34 mouse cellular contexts compared by ENCODE assay signal in the genomic region with DNA sequence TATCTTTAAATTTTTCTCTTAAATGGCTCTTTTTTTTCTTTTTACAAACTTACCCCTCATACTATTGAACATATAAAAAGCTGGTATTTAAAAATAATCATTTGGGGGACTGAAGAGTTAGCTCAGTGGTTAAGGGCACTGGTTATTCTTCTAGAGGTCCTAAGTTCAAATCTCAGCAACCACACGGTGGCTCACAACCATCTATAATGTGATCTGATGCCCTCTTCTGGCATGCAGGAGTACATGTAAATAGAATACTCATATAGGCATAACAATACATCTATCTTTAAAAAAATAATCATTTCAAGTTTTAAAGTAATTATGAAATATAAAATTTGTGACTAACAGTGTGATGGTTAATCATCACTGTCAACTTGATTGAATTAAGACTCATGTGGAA.
"Had no signal": no experiment of that assay in that cellular context is flagged by ENCODE, and none has a peak within 500 bp of the region (broad histone marks: within the 10 kb centered on the region; RNA-seq: fewer than 3 reads in every experiment).

No protein-coding gene starts in this region.

- ATAC-seq: hindbrain, embryonic 16.5 days; hindbrain, postnatal 0 days; inflammation-experienced regulatory T-cells, adult 6 months; intestine, embryonic 15.5 days; intestine, embryonic 16.5 days; intestine, postnatal 0 days had no signal

- DNase-seq: heart, postnatal 10 days; heart, postnatal 14 days; heart, postnatal 36 days; heart, postnatal 4 days; kidney, adult 11 months; kidney, adult 18-20 months; kidney, adult 2 months; kidney, adult 8-10 months; kidney, adult 9 months; kidney, postnatal 10 days; kidney, postnatal 14 days; kidney, postnatal 25 days; kidney, postnatal 36 days; kidney, postnatal 4 days; layer of hippocampus, adult 9-11 months; layer of hippocampus, postnatal 36 days had no signal

- H3K36me3 ChIP-seq: heart, embryonic 12.5 days; heart, embryonic 13.5 days; heart, embryonic 15.5 days; hindbrain, embryonic 10.5 days; hindbrain, embryonic 12.5 days; hindbrain, embryonic 13.5 days; hindbrain, embryonic 15.5 days; intestine, embryonic 15.5 days; kidney, embryonic 15.5 days had no signal

- H3K27ac ChIP-seq: heart, embryonic 13.5 days; heart, embryonic 15.5 days; hindbrain, embryonic 10.5 days; hindbrain, embryonic 12.5 days; hindbrain, embryonic 13.5 days; hindbrain, embryonic 14.5 days; hindbrain, embryonic 15.5 days; hindbrain, postnatal 0 days; intestine, embryonic 15.5 days; kidney, embryonic 15.5 days; kidney, postnatal 0 days; layer of hippocampus, adult 2 months; left cerebral cortex, adult 2 months had no signal

- H3K4me3 ChIP-seq: heart, embryonic 12.5 days; heart, embryonic 13.5 days; heart, embryonic 15.5 days; hindbrain, embryonic 10.5 days; hindbrain, embryonic 12.5 days; hindbrain, embryonic 13.5 days; hindbrain, embryonic 15.5 days; intestine, embryonic 15.5 days; kidney, embryonic 15.5 days; layer of hippocampus, adult 2 months; left cerebral cortex, adult 2 months had no signal

- H3K9ac ChIP-seq: heart, embryonic 12.5 days; heart, embryonic 13.5 days; heart, embryonic 15.5 days; hindbrain, embryonic 12.5 days; hindbrain, embryonic 13.5 days; hindbrain, embryonic 14.5 days; hindbrain, embryonic 15.5 days; intestine, embryonic 15.5 days; kidney, embryonic 15.5 days had no signal

- H3K4me1 ChIP-seq: heart, embryonic 12.5 days; heart, embryonic 13.5 days; heart, embryonic 15.5 days; hindbrain, embryonic 10.5 days; hindbrain, embryonic 12.5 days; hindbrain, embryonic 13.5 days; hindbrain, embryonic 15.5 days; intestine, embryonic 15.5 days; kidney, embryonic 15.5 days had no signal

- H3K4me2 ChIP-seq: heart, embryonic 12.5 days; heart, embryonic 13.5 days; heart, embryonic 15.5 days; hindbrain, embryonic 12.5 days; hindbrain, embryonic 13.5 days; hindbrain, embryonic 14.5 days; hindbrain, embryonic 15.5 days; intestine, embryonic 15.5 days; kidney, embryonic 15.5 days had no signal

- H3K9me3 ChIP-seq: heart, embryonic 13.5 days; heart, embryonic 15.5 days; hindbrain, embryonic 10.5 days; hindbrain, embryonic 12.5 days; hindbrain, embryonic 13.5 days; hindbrain, embryonic 15.5 days; intestine, embryonic 15.5 days; kidney, embryonic 15.5 days had no signal

- H3K27me3 ChIP-seq: heart, embryonic 12.5 days; heart, embryonic 13.5 days; heart, embryonic 15.5 days; hindbrain, embryonic 12.5 days; hindbrain, embryonic 13.5 days; hindbrain, embryonic 15.5 days; intestine, embryonic 15.5 days; kidney, embryonic 15.5 days had no signal
